Mouse (Mus musculus): Measurements from ENCODE around the gene Hist1h2ad.
"Not testable (repeated sequence)": the region's sequence is repeated elsewhere in the genome, so short reads cannot be mapped to it uniquely, and the experiment has no call there.

Hist1h2ad gene

DNA sequence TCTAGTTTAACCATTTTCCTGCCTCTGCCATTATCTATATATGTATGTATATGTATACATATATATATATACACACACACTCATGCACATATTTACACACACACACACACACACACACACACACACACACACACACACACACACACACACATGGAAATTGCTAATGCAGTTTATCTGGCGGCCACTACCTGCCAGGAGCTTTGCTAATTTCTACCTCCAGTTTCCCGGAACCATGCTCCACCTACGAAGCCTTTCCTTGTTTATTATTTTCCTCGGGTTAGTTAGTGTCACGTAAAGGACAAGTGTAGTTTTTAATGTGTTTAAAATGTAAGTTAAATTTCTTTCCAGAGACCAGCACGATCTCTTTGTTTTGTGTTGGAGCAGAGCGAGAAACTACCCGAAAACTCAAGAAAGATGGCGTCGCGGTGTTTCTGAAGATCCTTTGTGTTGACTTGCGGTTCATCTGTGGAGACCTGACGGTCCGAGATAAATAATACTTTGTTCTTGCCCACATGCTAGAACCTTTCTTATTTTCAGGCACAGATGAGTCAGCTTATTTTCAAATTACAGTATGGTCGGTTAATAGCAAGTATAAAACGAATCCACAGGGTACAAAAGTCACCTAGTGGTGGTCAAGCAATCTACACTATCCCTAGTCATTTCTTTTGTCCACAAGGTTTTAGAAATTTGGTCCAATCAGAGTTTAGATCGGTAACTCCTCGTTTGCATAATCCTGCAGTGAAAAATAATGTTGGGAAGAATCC, 11.3 kb upstream of the Hist1h2ad start:
- no peak for DNase-seq (ENCODE audit: low spot score in 2 of 2)

- DNase-seq (ENCODE audit: low spot score in 2 of 2), result no peak
Measured at GRCm38 (mm10) chr13:23564482-23564881, 9.7 kb upstream of the Hist1h2ad start.

DNA sequence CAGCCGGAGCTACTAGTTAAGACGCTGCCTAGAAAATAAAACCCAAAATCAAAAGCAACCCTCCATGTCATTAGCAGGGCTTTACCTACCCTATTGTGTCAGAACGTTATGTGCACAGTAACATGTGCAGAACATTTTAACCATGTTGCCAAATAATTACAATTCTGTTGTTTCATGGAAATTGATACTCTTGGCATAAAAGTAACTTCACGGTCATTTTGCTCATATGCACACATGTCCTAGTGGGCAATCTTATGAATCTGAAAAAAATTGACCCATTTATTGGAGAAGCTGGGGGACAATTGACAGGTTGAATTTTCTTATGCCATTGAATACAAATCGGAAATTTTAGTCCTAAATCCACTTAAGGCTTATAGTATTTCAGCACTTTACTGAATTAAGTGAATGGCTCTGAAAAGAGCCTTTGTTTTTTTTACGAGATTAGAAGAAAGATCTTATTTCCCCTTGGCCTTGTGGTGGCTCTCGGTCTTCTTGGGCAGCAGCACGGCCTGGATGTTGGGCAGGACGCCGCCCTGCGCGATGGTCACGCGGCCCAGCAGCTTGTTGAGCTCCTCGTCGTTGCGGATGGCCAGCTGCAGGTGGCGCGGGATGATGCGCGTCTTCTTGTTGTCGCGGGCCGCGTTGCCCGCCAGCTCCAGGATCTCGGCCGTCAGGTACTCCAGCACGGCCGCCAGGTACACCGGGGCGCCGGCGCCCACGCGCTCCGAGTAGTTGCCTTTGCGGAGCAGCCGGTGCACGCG, 3.7 kb upstream of the Hist1h2ad start:
- DNase-seq (ENCODE audit: low spot score in 2 of 2), result not testable (repeated sequence)

DNA sequence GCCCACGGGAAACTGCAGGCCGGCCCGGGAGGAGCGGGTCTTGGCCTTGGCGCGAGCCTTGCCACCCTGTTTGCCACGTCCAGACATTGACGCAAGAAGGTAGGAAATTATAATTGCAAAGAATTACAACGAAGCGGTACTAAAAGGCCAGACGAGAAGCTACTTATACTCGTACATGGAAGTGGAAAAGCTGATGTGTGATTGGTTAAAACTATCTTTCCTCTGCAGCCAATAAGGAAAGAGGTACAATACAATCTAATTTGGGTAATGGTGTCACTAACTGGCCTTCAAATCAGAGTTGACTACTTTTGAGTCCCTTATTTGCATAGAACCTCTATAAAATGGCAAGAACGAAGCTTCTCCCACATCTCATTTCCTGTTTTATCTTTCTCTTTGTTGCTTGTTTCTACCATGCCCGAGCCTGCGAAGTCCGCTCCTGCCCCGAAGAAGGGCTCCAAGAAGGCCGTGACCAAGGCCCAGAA, 3.1 kb upstream of the Hist1h2ad start, which contains the start of the genes Hist1h2ae and Hist1h2bg:
TSS of gene Hist1h2ae (minus strand) at position 199 of the 482 bp plus-strand sequence.
TSS of gene Hist1h2bg (plus strand) at position 375 of the 482 bp plus-strand sequence.
- peak; percentile 68 to 70 for DNase-seq (ENCODE audit: low spot score in 2 of 2)

DNA sequence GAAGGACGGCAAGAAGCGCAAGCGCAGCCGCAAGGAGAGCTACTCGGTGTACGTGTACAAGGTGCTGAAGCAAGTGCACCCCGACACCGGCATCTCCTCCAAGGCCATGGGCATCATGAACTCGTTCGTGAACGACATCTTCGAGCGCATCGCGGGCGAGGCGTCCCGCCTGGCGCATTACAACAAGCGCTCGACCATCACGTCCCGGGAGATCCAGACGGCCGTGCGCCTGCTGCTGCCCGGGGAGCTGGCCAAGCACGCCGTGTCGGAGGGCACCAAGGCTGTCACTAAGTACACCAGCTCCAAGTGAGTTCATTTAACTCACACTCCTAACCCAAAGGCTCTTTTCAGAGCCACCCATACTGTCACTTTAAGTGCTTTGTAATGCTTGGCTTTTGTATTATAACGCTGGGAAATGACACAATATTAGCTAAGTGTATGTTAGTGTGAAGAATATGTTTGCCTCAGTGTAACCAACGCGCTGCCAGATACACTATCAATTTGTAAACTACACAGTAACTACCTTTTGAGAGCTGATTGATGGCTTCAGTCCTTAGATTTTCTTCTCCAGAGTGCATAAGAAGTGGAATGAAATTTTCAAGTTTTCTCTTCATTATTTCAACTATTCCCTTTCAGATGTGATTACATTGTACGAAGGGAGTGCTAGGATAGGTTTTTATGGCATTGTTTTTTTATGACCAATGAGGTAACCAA, 2.5 kb upstream of the Hist1h2ad start:
- DNase-seq (ENCODE audit: low spot score in 2 of 2), result not testable (repeated sequence)

DNA sequence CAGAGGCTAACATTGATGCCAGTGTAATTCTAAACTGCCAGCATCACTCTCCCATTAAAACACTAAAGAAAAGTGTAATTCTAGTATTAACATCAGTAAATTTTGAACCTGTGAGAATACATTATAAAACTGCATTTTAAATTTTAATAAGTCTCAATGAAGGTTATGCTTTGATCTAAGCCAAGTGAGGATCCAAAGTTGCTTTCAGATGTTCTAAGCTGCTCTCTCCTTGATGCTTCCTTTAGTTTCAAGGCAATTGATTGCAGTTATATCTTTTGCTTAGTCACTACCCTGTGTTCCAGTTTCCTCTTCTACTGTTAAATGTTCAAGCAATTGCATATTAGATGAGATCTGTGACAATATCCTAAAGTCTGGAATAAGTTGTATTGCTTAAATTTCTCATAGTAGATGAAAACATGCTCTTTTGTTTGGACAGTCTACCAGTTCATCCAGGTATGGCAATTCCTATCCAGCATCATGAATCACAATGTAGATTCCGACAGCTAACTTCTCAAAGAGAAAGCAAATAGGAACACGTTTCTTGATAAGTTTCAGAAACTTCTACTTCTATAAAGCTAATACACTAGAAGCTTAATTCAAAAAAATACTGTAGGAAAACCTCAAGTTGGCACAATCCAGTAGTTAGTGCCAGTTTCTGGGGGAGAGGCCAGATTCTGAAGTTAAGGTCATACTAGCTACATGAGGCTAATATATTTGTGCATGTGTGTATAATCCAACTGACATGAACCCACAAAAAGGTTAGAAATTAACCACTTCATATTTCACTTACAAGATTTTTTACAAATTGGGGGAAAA, 1.8 kb upstream of the Hist1h2ad start:
- no peak for DNase-seq (ENCODE audit: low spot score in 2 of 2)

DNA sequence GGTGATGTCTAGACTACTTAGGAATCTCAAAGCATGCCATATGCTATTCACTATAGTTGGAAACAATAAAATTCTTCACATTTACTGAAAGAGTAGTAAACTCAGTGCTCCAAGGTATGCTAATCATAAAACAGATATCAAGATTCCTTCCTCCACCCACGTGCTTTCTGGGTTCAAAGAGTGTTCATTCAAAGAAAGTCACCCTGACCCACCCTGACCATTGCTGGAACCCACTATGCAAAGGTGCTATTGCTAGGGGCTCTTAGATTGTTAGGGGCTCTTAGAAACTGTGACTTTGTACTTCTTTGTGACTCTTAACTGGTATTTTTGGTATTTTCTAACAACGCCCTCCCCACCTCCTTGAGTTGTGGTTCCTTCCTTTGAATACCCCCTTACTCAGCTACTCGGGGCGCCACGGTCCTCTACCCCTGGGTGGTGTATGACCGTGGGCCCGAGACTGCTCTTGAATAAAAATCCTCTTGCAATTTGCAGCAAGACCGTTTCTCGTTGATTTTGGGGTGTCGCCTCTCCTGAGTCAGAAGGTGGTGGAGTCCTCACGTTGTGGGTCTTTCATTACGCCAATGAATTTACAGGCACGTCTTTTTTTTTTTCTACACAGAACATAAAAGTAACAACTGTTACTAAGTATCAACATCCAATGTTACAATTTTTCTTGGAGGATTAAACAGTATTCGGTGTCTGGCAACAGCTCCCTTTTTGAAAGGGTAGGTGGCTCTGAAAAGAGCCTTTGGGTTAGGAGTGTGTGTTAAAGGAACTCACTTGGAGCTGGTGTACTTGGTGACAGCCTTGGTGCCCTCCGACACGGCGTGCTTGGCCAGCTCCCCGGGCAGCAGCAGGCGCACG, 915 bp upstream of the Hist1h2ad start:
- DNase-seq (ENCODE audit: low spot score in 2 of 2), result not testable (repeated sequence)

DNA sequence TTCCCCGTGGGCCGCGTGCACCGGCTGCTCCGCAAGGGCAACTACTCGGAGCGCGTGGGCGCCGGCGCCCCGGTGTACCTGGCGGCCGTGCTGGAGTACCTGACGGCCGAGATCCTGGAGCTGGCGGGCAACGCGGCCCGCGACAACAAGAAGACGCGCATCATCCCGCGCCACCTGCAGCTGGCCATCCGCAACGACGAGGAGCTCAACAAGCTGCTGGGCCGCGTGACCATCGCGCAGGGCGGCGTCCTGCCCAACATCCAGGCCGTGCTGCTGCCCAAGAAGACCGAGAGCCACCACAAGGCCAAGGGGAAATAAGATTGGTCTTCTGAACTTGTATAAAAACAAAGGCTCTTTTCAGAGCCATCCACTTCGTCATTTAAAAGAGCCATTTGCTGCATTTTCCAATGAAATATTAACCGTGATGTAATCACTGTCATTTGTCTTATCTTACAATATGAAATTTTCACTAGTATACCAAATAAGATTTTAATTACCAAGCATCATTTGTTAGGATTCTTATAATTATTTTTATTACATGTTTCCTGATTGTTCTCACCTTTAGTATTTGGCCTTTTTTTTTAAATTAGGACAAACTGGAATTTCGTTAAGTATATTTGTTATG, 477 bp downstream of the Hist1h2ad start:
- not testable (repeated sequence) for DNase-seq (ENCODE audit: low spot score in 2 of 2)

DNA sequence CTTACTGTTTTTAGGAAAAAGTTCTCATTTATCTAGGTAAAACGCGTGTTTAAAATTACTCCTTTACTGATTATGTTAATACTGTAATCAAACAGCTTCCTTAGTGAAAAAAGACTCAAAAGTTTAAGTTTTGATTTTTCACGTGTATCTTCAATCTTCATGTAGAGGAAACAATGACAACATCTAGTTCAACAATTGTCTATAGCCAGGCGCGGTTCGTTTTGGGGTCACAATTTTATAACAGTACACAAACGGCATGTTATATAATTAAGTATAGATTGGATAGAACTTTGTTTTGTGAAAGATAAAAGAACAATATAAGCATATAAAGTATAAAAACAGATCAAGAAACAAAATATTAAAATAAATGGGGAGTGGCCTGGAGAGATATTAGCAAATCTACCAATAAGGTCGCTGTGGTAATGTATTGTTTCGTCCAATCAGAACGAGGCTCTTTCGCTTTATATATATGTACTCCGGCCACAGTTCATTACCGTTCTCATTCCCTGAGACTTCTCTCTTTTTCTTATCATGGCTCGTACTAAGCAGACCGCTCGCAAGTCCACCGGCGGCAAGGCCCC, 1.2 kb downstream of the Hist1h2ad start, which contains the start of gene Hist1h3d:
TSS of gene Hist1h3d (plus strand) at position 493 of the 581 bp plus-strand sequence.
- DNase-seq (ENCODE audit: low spot score in 2 of 2), result peak in 1 of 2 experiments; percentile 62

- DNase-seq (ENCODE audit: low spot score in 2 of 2), result not testable (repeated sequence)
Measured at GRCm38 (mm10) chr13:23575864-23576313, 1.7 kb downstream of the Hist1h2ad start.

DNA sequence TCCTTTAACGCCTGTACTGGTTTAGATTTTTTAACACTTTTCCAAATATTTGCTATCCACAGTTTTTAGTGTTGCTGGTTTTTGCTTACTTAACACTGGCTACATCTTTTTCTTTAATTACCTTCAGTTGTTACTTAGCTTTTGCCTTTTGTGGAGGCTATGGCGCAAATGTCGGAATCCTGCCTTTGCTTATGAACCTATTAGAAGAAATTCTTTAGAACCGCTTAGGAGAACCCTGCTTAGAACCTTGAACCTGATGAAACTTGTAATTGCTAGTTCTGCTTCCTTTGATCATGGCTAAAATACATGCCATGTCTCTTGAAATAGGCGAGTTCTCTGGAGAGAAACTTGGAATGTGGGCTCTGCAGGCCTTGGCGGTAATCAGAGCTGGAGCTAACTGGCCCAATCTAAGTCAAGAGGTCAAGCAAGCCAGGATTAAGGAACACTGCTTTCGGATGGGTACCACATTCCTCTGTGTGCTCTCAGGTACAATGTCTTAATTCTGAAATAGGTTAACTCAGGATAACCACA, 2.2 kb downstream of the Hist1h2ad start:
- no peak for DNase-seq (ENCODE audit: low spot score in 2 of 2)

GRCm38 (mm10) chr13:23576906-23577639, 2.9 kb downstream of the Hist1h2ad start:
- no peak for DNase-seq (ENCODE audit: low spot score in 2 of 2)

GRCm38 (mm10) chr13:23577835-23578234, 3.7 kb downstream of the Hist1h2ad start:
- no peak for DNase-seq (ENCODE audit: low spot score in 2 of 2)

DNA sequence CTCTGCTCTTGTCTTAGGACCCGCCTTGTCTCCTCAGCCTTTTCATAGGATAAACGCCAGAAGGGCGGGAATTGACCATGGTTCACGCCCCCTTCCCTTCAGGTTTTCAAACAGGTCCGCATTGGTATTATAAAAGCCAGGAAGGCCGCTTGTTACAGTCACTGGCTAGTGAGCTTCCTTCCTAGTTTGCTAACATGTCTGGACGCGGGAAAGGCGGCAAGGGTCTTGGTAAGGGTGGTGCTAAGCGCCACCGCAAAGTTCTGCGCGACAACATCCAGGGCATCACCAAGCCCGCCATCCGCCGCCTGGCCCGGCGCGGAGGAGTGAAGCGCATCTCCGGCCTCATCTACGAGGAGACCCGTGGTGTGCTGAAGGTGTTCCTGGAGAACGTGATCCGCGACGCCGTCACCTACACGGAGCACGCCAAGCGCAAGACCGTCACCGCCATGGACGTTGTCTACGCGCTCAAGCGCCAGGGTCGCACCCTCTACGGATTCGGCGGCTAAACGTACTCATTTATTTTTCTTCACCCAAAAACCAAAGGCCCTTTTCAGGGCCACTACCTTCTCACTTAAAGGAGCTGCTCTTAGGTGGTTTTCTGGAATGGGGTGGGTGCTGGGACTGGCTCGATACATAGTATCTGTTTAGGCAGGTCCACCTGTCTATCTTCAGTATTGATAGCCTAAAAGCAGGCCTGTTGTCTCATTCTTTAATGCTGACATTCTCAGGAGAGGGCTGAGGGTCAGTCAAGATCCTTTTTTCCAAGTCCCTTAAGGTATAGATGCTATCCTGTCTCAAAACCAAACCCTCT, 7.4 kb downstream of the Hist1h2ad start, which contains the start of gene Hist1h4d:
TSS of gene Hist1h4d (plus strand) at position 191 of the 811 bp plus-strand sequence.
- peak; percentile 94 to 97 for DNase-seq (ENCODE audit: low spot score in 2 of 2)

DNA sequence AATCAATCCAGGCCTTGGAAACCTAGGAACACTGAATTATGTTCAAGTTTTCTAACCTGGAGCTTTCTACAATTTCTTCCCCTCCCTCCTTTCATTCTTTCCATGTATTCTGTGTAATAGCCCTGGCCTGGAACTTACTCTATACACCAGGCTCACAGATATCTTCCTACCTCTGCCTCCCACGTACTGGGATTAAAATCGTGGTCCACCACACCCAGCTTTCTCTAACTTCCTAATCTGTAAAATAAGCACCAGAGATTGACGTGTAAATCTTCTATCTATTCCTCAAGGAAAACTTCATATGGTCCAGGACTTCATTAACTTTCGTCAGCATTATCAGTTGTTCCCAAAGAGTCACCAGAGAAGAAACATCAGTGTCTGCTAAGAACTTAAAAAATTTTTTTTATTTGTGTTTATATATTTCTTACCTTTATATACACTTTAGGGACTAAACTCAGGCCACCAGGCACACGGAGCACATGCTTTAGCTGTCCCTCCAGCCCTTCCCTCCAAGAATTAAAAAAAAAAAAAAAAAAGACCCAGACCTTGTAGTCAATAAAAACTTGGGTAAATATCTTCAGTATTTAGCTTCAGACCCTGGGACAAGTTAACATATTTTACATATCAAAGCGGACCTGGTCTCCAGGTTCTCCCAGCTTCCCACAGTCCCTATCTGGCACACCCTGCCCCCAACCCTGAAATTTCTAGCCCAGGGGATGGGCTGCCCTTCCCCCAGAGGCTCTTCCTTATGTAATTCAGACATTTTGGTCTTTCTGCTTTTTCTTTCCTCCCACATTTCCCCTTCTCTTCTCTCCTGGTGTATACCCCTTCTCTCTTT, 8.3 kb downstream of the Hist1h2ad start:
- no peak for DNase-seq (ENCODE audit: low spot score in 2 of 2)

GRCm38 (mm10) chr13:23583387-23584068, 9.3 kb downstream of the Hist1h2ad start:
- DNase-seq (ENCODE audit: low spot score in 2 of 2), result no peak
